Mouse (Mus musculus) layer of hippocampus, adult 2 months (tissue): ENCODE data around the gene Xkr8. TPM values are rescaled to one million over a fixed set of nuclear protein-coding genes. Genes with fewer than 3 reads are reported as not detected.
"Not testable (repeated sequence)": the region's sequence is repeated elsewhere in the genome, so short reads cannot be mapped to it uniquely, and the experiment has no call there.

ENCODE experiments used
- DNase-seq, 2 experiments: peaks; one replicate each; pipeline ENCODE4 v3.0.0; 2022; ENCODE audit warnings: low spot score in 2 of 2
- H3K27ac ChIP-seq: fragments of 200-600 bp; 2 replicates; pipeline ENCODE4 v1.8.1; 2022
- H3K4me3 ChIP-seq: fragments of 200-600 bp; 2 replicates; pipeline ENCODE4 v1.8.1; 2022; ENCODE audit warnings: mild to moderate bottlenecking
- CTCF ChIP-seq: fragments of 200-600 bp; conservative IDR thresholded peaks from 2 replicates; pipeline ENCODE4 v1.8.1; 2022; ENCODE audit warnings: antibody characterized with exemption, mild to moderate bottlenecking, moderate library complexity
- total RNA-seq, 2 experiments: library from RNA; stranded (reverse); gene quantifications; 2 replicates each; pipeline ENCODE4 v1.2.3; 2021

Xkr8 gene
- total RNA-seq, 2 experiments from 2014 or later, result 3.1 to 3.6 TPM

GRCm38 (mm10) chr4:132752992-132753391 is 20.6 kb upstream of the Xkr8 start:
- no peak for DNase-seq
- Histone ChIP-seq H3K4me3 (no peak overlapping the region), H3K27ac (no peak overlapping the region)
- no peak for TF ChIP-seq CTCF

GRCm38 (mm10) chr4:132749258-132749982 is 17.1 kb upstream of the Xkr8 start:
- Histone ChIP-seq H3K27ac (no peak overlapping the region), H3K4me3 (no peak overlapping the region)
- no peak for DNase-seq
- no peak for TF ChIP-seq CTCF

- H3K27ac ChIP-seq, result no peak overlapping the region
- H3K4me3 ChIP-seq, result no peak overlapping the region
- DNase-seq, result no peak
- TF ChIP-seq CTCF, result no peak
Measured at GRCm38 (mm10) chr4:132748778-132749177, 16.4 kb upstream of the Xkr8 start.

GRCm38 (mm10) chr4:132747664-132748259 is 15.4 kb upstream of the Xkr8 start:
- no peak for DNase-seq
- Histone ChIP-seq H3K4me3 (peak overlapping the region; percentile 30; the same call in 1 of the 2 replicates), H3K27ac (peak overlapping the region; percentile 77)
- TF ChIP-seq CTCF, result no peak

- TF ChIP-seq CTCF, result no peak
- Histone ChIP-seq H3K4me3 (no peak overlapping the region), H3K27ac (peak overlapping the region; percentile 77)
- DNase-seq, result no peak
Measured at GRCm38 (mm10) chr4:132746911-132747517, 14.7 kb upstream of the Xkr8 start.

GRCm38 (mm10) chr4:132743992-132744911 is 11.9 kb upstream of the Xkr8 start:
- Histone ChIP-seq H3K27ac (peak overlapping the region; percentile 85), H3K4me3 (no peak overlapping the region)
- TF ChIP-seq CTCF, result no peak
- DNase-seq, result peak; percentile 61 to 80

- Histone ChIP-seq H3K4me3 (no peak overlapping the region), H3K27ac (no peak overlapping the region)
- DNase-seq, result no peak
- TF ChIP-seq CTCF, result no peak
Measured at GRCm38 (mm10) chr4:132741491-132741890, 9.1 kb upstream of the Xkr8 start.

GRCm38 (mm10) chr4:132737154-132737553 is 4.8 kb upstream of the Xkr8 start:
- not testable (repeated sequence) for H3K4me3 ChIP-seq, H3K27ac ChIP-seq, DNase-seq

- Histone ChIP-seq H3K27ac (no peak overlapping the region), H3K4me3 (no peak overlapping the region)
- DNase-seq, result no peak
- no peak for TF ChIP-seq CTCF
Measured at GRCm38 (mm10) chr4:132735894-132736293, 3.5 kb upstream of the Xkr8 start.

GRCm38 (mm10) chr4:132735389-132735788 is 3.0 kb upstream of the Xkr8 start:
- Histone ChIP-seq H3K4me3 (no peak overlapping the region), H3K27ac (no peak overlapping the region)
- DNase-seq, result no peak
- no peak for TF ChIP-seq CTCF

- DNase-seq, result no peak
- no peak for TF ChIP-seq CTCF
- Histone ChIP-seq H3K27ac (no peak overlapping the region), H3K4me3 (no peak overlapping the region)
Measured at GRCm38 (mm10) chr4:132734766-132735165, 2.4 kb upstream of the Xkr8 start.

- no peak overlapping the region for H3K4me3 ChIP-seq
- peak in 1 of 2 experiments; percentile 19 for DNase-seq
- TF ChIP-seq CTCF, result peak; percentile 44
- peak overlapping the region; percentile 33; the same call in 1 of the 2 replicates for H3K27ac ChIP-seq
Measured at GRCm38 (mm10) chr4:132733071-132733770, 875 bp upstream of the Xkr8 start.

GRCm38 (mm10) chr4:132731616-132732015 is 730 bp downstream of the Xkr8 start:
- no peak for DNase-seq
- no peak for TF ChIP-seq CTCF
- peak overlapping the region; percentile 54 for H3K4me3 ChIP-seq

More at GRCm38 (mm10) chr4:132731616-132732015, 730 bp downstream of the Xkr8 start:
- H3K27ac ChIP-seq, result no peak overlapping the region
